Mouse (Mus musculus): ENCODE measurements at regions not wholly inside any gene's neighbourhood (a gene's known extent, or its start where the extent isn't known, plus 50 kb on each side); places are given as distances from the start of the nearest gene placed in this dataset.

DNA sequence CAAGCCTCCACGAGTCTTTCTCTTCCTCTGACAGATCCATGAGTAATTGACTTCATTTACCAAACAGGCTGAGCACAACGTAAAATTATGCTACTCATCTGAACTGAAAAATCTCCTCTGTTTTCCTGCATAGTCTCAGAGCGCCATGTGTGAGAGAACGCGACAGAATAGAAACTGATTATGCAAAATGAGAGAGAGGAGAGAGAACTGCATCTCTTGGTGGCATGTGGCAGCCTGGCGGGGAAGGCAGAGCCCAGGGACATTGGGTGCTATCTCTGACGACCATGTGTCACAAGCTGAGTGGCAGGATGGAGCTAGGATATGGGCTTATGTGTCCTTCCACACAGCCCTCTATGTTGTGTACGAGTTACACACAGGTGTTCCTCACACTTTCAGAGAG lies 131.6 kb upstream of the Atxn1 start:
- no peaks in the 10 kb centered on the region for H3K9me3 ChIP-seq (replicated peaks; ENCODE audit: control insufficient read depth, low read length)
- no peaks in the 10 kb centered on the region for H3K36me3 ChIP-seq (ENCODE audit: control insufficient read depth, insufficient read depth)
- H3K27ac ChIP-seq (ENCODE audit: low read length), result no peak overlapping the region
- no peak overlapping the region for H3K9ac ChIP-seq (ENCODE audit: low read length)
- H3K4me3 ChIP-seq (ENCODE audit: low read length), result no peak overlapping the region
- no peaks in the 10 kb centered on the region for H3K4me1 ChIP-seq (ENCODE audit: control insufficient read depth, insufficient read depth, low read length)
- no peak overlapping the region for H3K4me2 ChIP-seq (ENCODE audit: low read depth, low read length)
- H3K27me3 ChIP-seq (ENCODE audit: control insufficient read depth, insufficient read depth, low read length), result no peaks in the 10 kb centered on the region; the same call in 1 of the 2 replicates
- no peak for ATAC-seq (replicated peaks; ENCODE audit: extremely low read depth, insufficient read depth, low FRiP score)
- 60% methylated on average over 8 of the region's 8 CpGs for WGBS

DNA sequence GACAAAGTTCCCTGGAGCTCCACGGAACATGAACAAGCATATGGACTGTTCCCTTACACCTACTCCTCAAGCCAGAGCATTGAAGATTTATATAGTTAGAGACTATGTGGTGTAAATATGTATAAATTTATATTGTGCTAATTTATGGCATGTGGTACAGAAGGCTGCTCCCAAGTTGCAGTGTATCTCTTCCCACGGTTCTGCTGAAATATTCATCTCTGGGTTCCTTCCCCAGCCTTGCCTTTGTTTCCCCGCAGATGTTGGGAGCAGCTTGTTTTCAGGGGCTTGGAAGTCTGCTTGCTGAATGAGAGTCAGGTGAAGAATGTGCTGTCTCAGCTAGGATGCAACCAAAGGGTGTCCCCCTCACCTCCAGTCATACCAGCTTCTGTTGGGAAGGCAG lies 128.0 kb upstream of the Atxn1 start:
- no peaks in the 10 kb centered on the region for H3K36me3 ChIP-seq (ENCODE audit: control insufficient read depth, insufficient read depth)

DNA sequence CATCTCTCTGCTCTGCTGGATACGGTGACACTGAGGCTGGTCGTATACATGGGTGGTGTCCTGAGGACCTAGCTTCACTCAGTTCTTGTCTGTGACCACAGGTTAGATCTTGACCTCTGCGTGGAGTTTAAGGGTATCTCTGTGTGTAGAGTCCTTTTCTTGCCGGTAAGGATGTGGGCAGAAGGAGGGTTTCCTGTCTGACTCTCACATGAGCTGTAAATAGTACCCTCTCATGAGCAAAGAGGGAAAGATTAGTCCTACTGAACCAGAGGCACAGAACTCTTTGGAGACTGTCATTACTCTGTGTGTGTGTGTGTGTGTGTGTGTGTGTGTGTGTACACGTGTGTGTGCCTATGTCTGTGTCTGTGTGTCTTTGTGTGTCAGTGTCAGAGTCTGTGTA lies 126.3 kb upstream of the Atxn1 start:
- no peak overlapping the region for H3K4me3 ChIP-seq (ENCODE audit: low read length)
- ATAC-seq (replicated peaks; ENCODE audit: extremely low read depth, insufficient read depth, low FRiP score), result no peak
- H3K4me2 ChIP-seq (ENCODE audit: low read depth, low read length), result no peak overlapping the region
- no peak overlapping the region for H3K9ac ChIP-seq (ENCODE audit: low read length)
- no peaks in the 10 kb centered on the region for H3K36me3 ChIP-seq (ENCODE audit: control insufficient read depth, insufficient read depth)
- 60% methylated on average over 5 of the region's 5 CpGs for WGBS
- H3K9me3 ChIP-seq (replicated peaks; ENCODE audit: control insufficient read depth, low read length), result peaks cover 5% of the 10 kb centered on the region
- no peaks in the 10 kb centered on the region; the same call in 1 of the 2 replicates for H3K27me3 ChIP-seq (ENCODE audit: control insufficient read depth, insufficient read depth, low read length)
- no peak overlapping the region for H3K27ac ChIP-seq (ENCODE audit: low read length)
- no peaks in the 10 kb centered on the region for H3K4me1 ChIP-seq (ENCODE audit: control insufficient read depth, insufficient read depth, low read length)

More for the DNA sequence above, 128.0 kb upstream of the Atxn1 start:
- Histone ChIP-seq H3K4me1 (ENCODE audit: control insufficient read depth, insufficient read depth, low read length) (no peaks in the 10 kb centered on the region), H3K9ac (ENCODE audit: low read length) (no peak overlapping the region), H3K27ac (ENCODE audit: low read length) (no peak overlapping the region), H3K4me3 (ENCODE audit: low read length) (no peak overlapping the region), H3K27me3 (ENCODE audit: control insufficient read depth, insufficient read depth, low read length) (no peaks in the 10 kb centered on the region; the same call in 1 of the 2 replicates), H3K4me2 (ENCODE audit: low read depth, low read length) (no peak overlapping the region), H3K9me3 (replicated peaks; ENCODE audit: control insufficient read depth, low read length) (peaks cover 5% of the 10 kb centered on the region)
- 76% methylated on average over 3 of the region's 3 CpGs for WGBS
- ATAC-seq (replicated peaks; ENCODE audit: extremely low read depth, insufficient read depth, low FRiP score), result no peak

DNA sequence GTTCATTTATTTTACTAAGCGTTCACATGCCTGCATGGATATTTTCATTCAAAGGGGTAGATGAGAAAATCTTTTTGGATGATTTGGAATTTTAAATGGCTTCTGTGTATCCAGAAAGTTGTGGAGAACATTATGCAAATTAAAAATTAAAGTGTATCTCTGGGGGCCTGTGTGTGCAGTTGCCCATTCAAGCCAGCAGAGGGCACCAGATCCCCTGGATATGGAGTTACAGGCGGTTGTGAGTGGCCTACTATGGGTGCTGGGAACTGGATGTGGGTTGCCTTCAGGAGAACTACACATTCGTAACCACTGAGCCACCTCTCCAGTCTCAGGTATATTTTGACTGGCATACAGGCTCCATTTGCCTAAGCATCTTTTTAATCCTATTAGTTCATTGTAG lies 123.4 kb upstream of the Atxn1 start:
- H3K9ac ChIP-seq (ENCODE audit: low read length), result no peak overlapping the region
- ATAC-seq (replicated peaks; ENCODE audit: extremely low read depth, insufficient read depth, low FRiP score), result no peak
- no peak overlapping the region for H3K27ac ChIP-seq (ENCODE audit: low read length)
- H3K27me3 ChIP-seq (ENCODE audit: control insufficient read depth, insufficient read depth, low read length), result no peaks in the 10 kb centered on the region
- H3K4me2 ChIP-seq (ENCODE audit: low read depth, low read length), result no peak overlapping the region
- H3K9me3 ChIP-seq (replicated peaks; ENCODE audit: control insufficient read depth, low read length), result peaks cover 5% of the 10 kb centered on the region
- no peaks in the 10 kb centered on the region for H3K4me1 ChIP-seq (ENCODE audit: control insufficient read depth, insufficient read depth, low read length)
- H3K4me3 ChIP-seq (ENCODE audit: low read length), result no peak overlapping the region
- H3K36me3 ChIP-seq (ENCODE audit: control insufficient read depth, insufficient read depth), result no peaks in the 10 kb centered on the region
- 86% methylated on average over 3 of the region's 3 CpGs for WGBS

DNA sequence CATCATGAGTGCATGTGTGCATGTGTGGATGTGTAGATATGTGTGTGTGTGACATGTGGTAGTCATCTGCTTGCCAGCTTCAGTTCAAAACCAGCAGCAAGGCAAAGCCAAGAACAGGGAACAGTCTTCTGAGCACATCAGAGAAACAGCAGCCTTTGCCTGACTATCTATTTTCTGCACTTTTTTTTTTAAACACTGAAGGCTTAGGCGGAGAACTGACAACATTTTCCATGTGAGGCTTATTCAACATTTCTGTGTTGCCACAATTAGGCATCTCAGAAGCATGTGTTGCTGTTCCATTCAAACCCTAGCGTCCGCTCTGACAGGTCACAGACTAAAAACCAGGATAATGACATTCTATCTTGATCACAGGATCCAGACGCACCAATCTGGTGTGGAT lies 122.9 kb upstream of the Atxn1 start:
- WGBS, result 82% methylated on average over 4 of the region's 4 CpGs
- no peaks in the 10 kb centered on the region for H3K4me1 ChIP-seq (ENCODE audit: control insufficient read depth, insufficient read depth, low read length)
- no peaks in the 10 kb centered on the region for H3K27me3 ChIP-seq (ENCODE audit: control insufficient read depth, insufficient read depth, low read length)
- no peak overlapping the region for H3K9ac ChIP-seq (ENCODE audit: low read length)
- H3K4me2 ChIP-seq (ENCODE audit: low read depth, low read length), result no peak overlapping the region
- no peak overlapping the region for H3K27ac ChIP-seq (ENCODE audit: low read length)
- H3K36me3 ChIP-seq (ENCODE audit: control insufficient read depth, insufficient read depth), result no peaks in the 10 kb centered on the region
- no peak for ATAC-seq (replicated peaks; ENCODE audit: extremely low read depth, insufficient read depth, low FRiP score)
- H3K9me3 ChIP-seq (replicated peaks; ENCODE audit: control insufficient read depth, low read length), result peaks cover 5% of the 10 kb centered on the region
- H3K4me3 ChIP-seq (ENCODE audit: low read length), result no peak overlapping the region

DNA sequence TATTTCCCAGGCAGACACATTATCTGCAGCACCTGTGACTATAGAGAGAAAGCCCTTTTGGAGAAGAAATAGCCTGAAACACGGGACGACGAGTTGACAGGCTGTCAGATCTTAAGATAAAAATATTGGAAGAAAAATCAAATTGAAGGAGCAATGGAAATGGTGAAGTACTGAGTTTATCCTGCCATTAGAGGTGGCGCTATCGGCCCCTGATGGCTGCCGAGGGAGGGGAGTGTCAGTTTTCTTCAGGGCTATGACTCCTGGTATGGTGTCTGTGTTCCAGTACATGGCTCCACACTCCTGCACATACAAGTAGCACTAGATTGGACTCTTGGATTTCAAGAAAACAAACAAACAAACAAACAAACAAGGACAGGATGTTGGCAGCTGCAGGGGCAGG lies 112.1 kb upstream of the Atxn1 start:
- Histone ChIP-seq H3K4me1 (ENCODE audit: control insufficient read depth, insufficient read depth, low read length) (no peaks in the 10 kb centered on the region), H3K9me3 (replicated peaks; ENCODE audit: control insufficient read depth, low read length) (peaks cover under 1% of the 10 kb centered on the region; the same call in 1 of the 2 replicates), H3K9ac (ENCODE audit: low read length) (no peak overlapping the region), H3K36me3 (ENCODE audit: control insufficient read depth, insufficient read depth) (no peaks in the 10 kb centered on the region), H3K4me3 (ENCODE audit: low read length) (no peak overlapping the region), H3K4me2 (ENCODE audit: low read depth, low read length) (no peak overlapping the region), H3K27me3 (ENCODE audit: control insufficient read depth, insufficient read depth, low read length) (no peaks in the 10 kb centered on the region), H3K27ac (ENCODE audit: low read length) (no peak overlapping the region)
- 71% methylated on average over 6 of the region's 6 CpGs for WGBS
- no peak for ATAC-seq (replicated peaks; ENCODE audit: extremely low read depth, insufficient read depth, low FRiP score)

DNA sequence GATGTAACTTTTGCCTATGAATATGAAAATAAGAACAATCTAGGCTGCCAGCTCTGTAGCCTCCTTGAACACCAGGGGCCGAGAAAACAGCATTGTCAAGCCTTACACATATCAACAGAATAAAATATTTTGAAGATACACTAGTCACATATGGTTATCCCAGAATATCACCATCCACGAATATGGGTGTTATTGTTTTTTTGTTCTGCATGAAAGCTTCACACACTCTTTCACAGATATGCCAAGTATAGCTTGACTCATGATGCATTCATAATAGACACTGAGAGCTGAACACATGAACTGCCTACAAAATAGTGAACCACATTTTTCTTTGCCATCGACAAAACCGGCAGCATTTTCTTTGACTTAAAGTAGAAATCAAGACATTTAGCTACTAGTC lies 106.9 kb upstream of the Atxn1 start:
- no peak for ATAC-seq (replicated peaks; ENCODE audit: extremely low read depth, insufficient read depth, low FRiP score)
- no peaks in the 10 kb centered on the region; the same call in 1 of the 2 replicates for H3K9me3 ChIP-seq (replicated peaks; ENCODE audit: control insufficient read depth, low read length)
- no peak overlapping the region for H3K9ac ChIP-seq (ENCODE audit: low read length)
- 87% methylated on average over 4 of the region's 4 CpGs for WGBS
- H3K4me2 ChIP-seq (ENCODE audit: low read depth, low read length), result no peak overlapping the region
- H3K4me1 ChIP-seq (ENCODE audit: control insufficient read depth, insufficient read depth, low read length), result no peaks in the 10 kb centered on the region
- no peaks in the 10 kb centered on the region for H3K27me3 ChIP-seq (ENCODE audit: control insufficient read depth, insufficient read depth, low read length)
- H3K36me3 ChIP-seq (ENCODE audit: control insufficient read depth, insufficient read depth), result no peaks in the 10 kb centered on the region
- H3K4me3 ChIP-seq (ENCODE audit: low read length), result no peak overlapping the region
- no peak overlapping the region for H3K27ac ChIP-seq (ENCODE audit: low read length)

DNA sequence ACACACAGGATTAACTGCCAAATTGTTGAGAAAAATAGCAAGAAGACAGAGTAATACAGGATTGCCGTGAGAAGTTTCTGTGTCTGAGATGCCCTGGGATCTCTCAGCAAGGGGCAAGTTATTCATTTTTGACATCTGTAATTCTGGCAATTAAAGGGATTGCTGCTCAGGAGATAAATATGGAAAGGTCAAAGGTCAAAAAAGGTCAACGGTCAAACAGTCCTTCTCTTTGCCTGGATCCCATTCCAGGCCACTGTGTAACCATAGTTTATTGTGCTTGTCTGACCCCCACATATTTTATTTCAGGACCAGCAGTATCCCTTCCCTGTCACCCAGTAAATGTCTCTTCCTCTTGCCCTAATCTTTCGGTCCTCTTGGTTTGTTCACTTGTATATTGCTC lies 104.8 kb upstream of the Atxn1 start:
- H3K27ac ChIP-seq (ENCODE audit: low read length), result no peak overlapping the region
- no peak overlapping the region for H3K9ac ChIP-seq (ENCODE audit: low read length)
- no peak for ATAC-seq (replicated peaks; ENCODE audit: extremely low read depth, insufficient read depth, low FRiP score)
- no peaks in the 10 kb centered on the region for H3K36me3 ChIP-seq (ENCODE audit: control insufficient read depth, insufficient read depth)
- WGBS, result 70% methylated on average over 3 of the region's 3 CpGs
- H3K27me3 ChIP-seq (ENCODE audit: control insufficient read depth, insufficient read depth, low read length), result no peaks in the 10 kb centered on the region
- H3K4me2 ChIP-seq (ENCODE audit: low read depth, low read length), result no peak overlapping the region
- no peaks in the 10 kb centered on the region for H3K4me1 ChIP-seq (ENCODE audit: control insufficient read depth, insufficient read depth, low read length)
- no peak overlapping the region for H3K4me3 ChIP-seq (ENCODE audit: low read length)
- H3K9me3 ChIP-seq (replicated peaks; ENCODE audit: control insufficient read depth, low read length), result no peaks in the 10 kb centered on the region; the same call in 1 of the 2 replicates

DNA sequence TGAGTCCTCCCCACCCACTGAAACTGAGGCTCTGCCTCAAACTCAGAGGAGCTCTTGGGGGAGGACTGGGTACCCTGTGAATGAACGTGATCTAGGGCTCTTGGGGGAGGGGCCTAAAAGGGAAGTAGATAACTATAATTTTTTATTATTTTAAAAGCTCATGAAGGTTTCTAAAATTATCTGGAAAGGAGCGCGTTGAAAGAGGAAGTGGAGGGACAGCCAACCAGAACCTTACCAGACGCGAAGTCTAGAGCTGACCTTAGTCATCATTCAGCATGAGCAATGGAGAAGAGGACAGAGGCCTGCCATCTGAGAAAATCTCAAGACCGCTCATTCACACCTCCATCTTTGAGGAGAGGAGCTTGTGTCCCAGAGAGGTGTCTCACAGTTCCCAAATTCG lies 98.0 kb upstream of the Atxn1 start:
- H3K4me2 ChIP-seq (ENCODE audit: low read depth, low read length), result no peak overlapping the region
- WGBS, result 85% methylated on average over 7 of the region's 7 CpGs
- H3K36me3 ChIP-seq (ENCODE audit: control insufficient read depth, insufficient read depth), result no peaks in the 10 kb centered on the region
- H3K4me3 ChIP-seq (ENCODE audit: low read length), result no peak overlapping the region
- H3K27ac ChIP-seq (ENCODE audit: low read length), result no peak overlapping the region
- H3K9ac ChIP-seq (ENCODE audit: low read length), result no peak overlapping the region
- H3K4me1 ChIP-seq (ENCODE audit: control insufficient read depth, insufficient read depth, low read length), result no peaks in the 10 kb centered on the region; the same call in 1 of the 2 replicates
- H3K27me3 ChIP-seq (ENCODE audit: control insufficient read depth, insufficient read depth, low read length), result no peaks in the 10 kb centered on the region
- no peak for ATAC-seq (replicated peaks; ENCODE audit: extremely low read depth, insufficient read depth, low FRiP score)
- H3K9me3 ChIP-seq (replicated peaks; ENCODE audit: control insufficient read depth, low read length), result no peaks in the 10 kb centered on the region

DNA sequence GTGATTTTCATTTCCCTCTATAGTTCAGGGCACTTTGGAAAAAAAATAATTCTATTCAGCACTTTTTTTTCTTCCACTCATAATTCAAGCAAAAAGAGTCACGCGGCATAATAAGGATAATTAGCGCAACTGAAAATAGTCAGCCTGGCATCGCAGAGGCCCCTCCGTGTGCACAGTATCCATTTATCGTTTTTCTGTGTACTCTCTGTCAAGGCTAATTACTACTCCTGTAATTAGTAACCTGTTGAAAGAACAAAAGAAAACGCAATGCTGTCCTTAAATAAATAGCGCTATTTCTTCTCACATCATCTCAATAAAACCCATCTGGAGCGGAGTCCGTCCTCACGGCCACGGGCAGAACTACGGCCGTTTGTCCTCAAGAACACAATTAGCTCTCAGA lies 95.1 kb upstream of the Atxn1 start:
- no peaks in the 10 kb centered on the region for H3K9me3 ChIP-seq (replicated peaks; ENCODE audit: control insufficient read depth, low read length)
- 93% methylated on average over 14 of the region's 14 CpGs for WGBS
- H3K27me3 ChIP-seq (ENCODE audit: control insufficient read depth, insufficient read depth, low read length), result no peaks in the 10 kb centered on the region
- ATAC-seq (replicated peaks; ENCODE audit: extremely low read depth, insufficient read depth, low FRiP score), result no peak
- H3K4me3 ChIP-seq (ENCODE audit: low read length), result no peak overlapping the region
- no peak overlapping the region for H3K9ac ChIP-seq (ENCODE audit: low read length)
- no peak overlapping the region for H3K4me2 ChIP-seq (ENCODE audit: low read depth, low read length)
- H3K27ac ChIP-seq (ENCODE audit: low read length), result no peak overlapping the region
- no peaks in the 10 kb centered on the region; the same call in 1 of the 2 replicates for H3K4me1 ChIP-seq (ENCODE audit: control insufficient read depth, insufficient read depth, low read length)
- no peaks in the 10 kb centered on the region for H3K36me3 ChIP-seq (ENCODE audit: control insufficient read depth, insufficient read depth)

All from heart, embryonic 16.5 days (tissue).